Mouse (Mus musculus) MEL (cell line): ENCODE measurements at regions not wholly inside any gene's neighbourhood (a gene's known extent, or its start where the extent isn't known, plus 50 kb on each side); places are given as distances from the start of the nearest gene placed in this dataset.

Experiments used
- DNase-seq: peaks from one replicate; pipeline ENCODE4 v3.0.0; 2011; ENCODE audit warnings: low read depth, low spot score
- H3K27ac ChIP-seq: 2 replicates; pipeline ENCODE4 v1.5.1; 2012; ENCODE audit warnings: low read depth, mild to moderate bottlenecking, control low read depth, low read length, moderate library complexity; ENCODE audit not compliant: control insufficient read depth
- H3K27me3 ChIP-seq, 2 experiments: fragments of 150-350 bp in 1 of 2; sonication (generic) in 1 of 2; 2 replicates each; pipeline ENCODE4 v1.6.1; 2012; ENCODE audit warnings: low read length in 2 of 2, mild to moderate bottlenecking in 2 of 2, improper control_type of control experiment in 1 of 2, moderate library complexity in 1 of 2; ENCODE audit not compliant: insufficient read depth in 2 of 2, control insufficient read depth in 1 of 2
- H3K36me3 ChIP-seq, 2 experiments: 2 replicates each; pipeline ENCODE4 v1.6.1; 2012 to 2014; ENCODE audit warnings: low read length in 2 of 2, improper control_type of control experiment in 1 of 2, inconsistent platforms in 1 of 2, mild to moderate bottlenecking in 1 of 2; ENCODE audit not compliant: insufficient read depth in 2 of 2, control insufficient read depth in 1 of 2
- H3K4me1 ChIP-seq, 2 experiments: fragments of 150-350 bp in 1 of 2; sonication (generic) in 1 of 2; 2 replicates each; pipeline ENCODE4 v1.6.1; 2012; ENCODE audit warnings: low read length in 2 of 2, improper control_type of control experiment in 1 of 2, mild to moderate bottlenecking in 1 of 2; ENCODE audit not compliant: insufficient read depth in 2 of 2, control insufficient read depth in 1 of 2
- H3K4me3 ChIP-seq, 2 experiments: fragments of 150-350 bp in 1 of 2; sonication (generic) in 1 of 2; 2 replicates each; pipeline ENCODE4 v1.5.1; 2012; ENCODE audit warnings: low read depth in 2 of 2, low read length in 2 of 2, mild to moderate bottlenecking in 2 of 2, moderate library complexity in 2 of 2, control low read depth in 1 of 2, improper control_type of control experiment in 1 of 2; ENCODE audit not compliant: control insufficient read depth in 1 of 2, insufficient read depth in 1 of 2
- H3K79me2 ChIP-seq: 2 replicates; pipeline ENCODE4 v1.6.1; 2012; ENCODE audit warnings: mild to moderate bottlenecking, low read length, moderate library complexity; ENCODE audit not compliant: control insufficient read depth, poor library complexity, insufficient read depth
- H3K9ac ChIP-seq: 2 replicates; pipeline ENCODE4 v1.6.1; 2012; ENCODE audit warnings: low read depth, mild to moderate bottlenecking, control low read depth, low read length, moderate library complexity; ENCODE audit not compliant: control insufficient read depth, poor library complexity, severe bottlenecking
- H3K9me3 ChIP-seq: fragments of 150-350 bp; sonication (generic); replicated peaks from 2 replicates; pipeline ENCODE4 v1.6.1; 2012; ENCODE audit warnings: mild to moderate bottlenecking, low read length, improper control_type of control experiment, moderate library complexity; ENCODE audit not compliant: insufficient read depth
- BHLHE40 ChIP-seq: IDR thresholded peaks from 2 replicates; pipeline ENCODE4 v1.6.1; 2012; ENCODE audit warnings: low read depth, mild to moderate bottlenecking, inconsistent platforms, low read length, improper control_type of control experiment, borderline replicate concordance
- CHD1 ChIP-seq: IDR thresholded peaks from 2 replicates; pipeline ENCODE4 v1.6.1; 2012; ENCODE audit warnings: low read depth, mild to moderate bottlenecking, inconsistent platforms, low read length, improper control_type of control experiment
- CHD2 ChIP-seq: IDR thresholded peaks from 2 replicates; pipeline ENCODE4 v1.6.1; 2011; ENCODE audit warnings: low read length, improper control_type of control experiment
- EP300 ChIP-seq, 2 experiments: IDR thresholded peaks; 2 replicates each; pipeline ENCODE4 v1.6.1; 2011; ENCODE audit warnings: improper control_type of control experiment in 2 of 2, low read length in 2 of 2, low read depth in 1 of 2, mild to moderate bottlenecking in 1 of 2
- ETS1 ChIP-seq: IDR thresholded peaks from 2 replicates; pipeline ENCODE4 v1.6.1; 2012; ENCODE audit warnings: low read depth, mild to moderate bottlenecking, inconsistent platforms, low read length, improper control_type of control experiment, moderate library complexity
- GATA1 ChIP-seq: IDR thresholded peaks from 2 replicates; pipeline ENCODE4 v1.6.1; 2011; ENCODE audit warnings: low read depth, low read length, improper control_type of control experiment
- MAFK ChIP-seq: IDR thresholded peaks from 2 replicates; pipeline ENCODE4 v1.6.1; 2011; ENCODE audit warnings: low read depth, mild to moderate bottlenecking, low read length, improper control_type of control experiment, borderline replicate concordance
- MAX ChIP-seq: IDR thresholded peaks from 2 replicates; pipeline ENCODE4 v1.6.1; 2011; ENCODE audit warnings: low read length, improper control_type of control experiment
- MAZ ChIP-seq: IDR thresholded peaks from 2 replicates; pipeline ENCODE4 v1.6.1; 2012; ENCODE audit warnings: low read depth, mild to moderate bottlenecking, inconsistent platforms, low read length, improper control_type of control experiment
- MXI1 ChIP-seq: IDR thresholded peaks from 2 replicates; pipeline ENCODE4 v1.6.1; 2011; ENCODE audit warnings: mild to moderate bottlenecking, low read depth, low read length, improper control_type of control experiment
- MYB ChIP-seq: IDR thresholded peaks from 2 replicates; pipeline ENCODE4 v1.6.1; 2011; ENCODE audit warnings: mild to moderate bottlenecking, low read depth, low read length, improper control_type of control experiment
- NRF1 ChIP-seq: IDR thresholded peaks from 2 replicates; pipeline ENCODE4 v1.6.1; 2014; ENCODE audit warnings: low read depth, mild to moderate bottlenecking, inconsistent platforms, low read length, improper control_type of control experiment, moderate library complexity; ENCODE audit not compliant: poor library complexity, insufficient read depth, severe bottlenecking
- POLR2AphosphoS5 ChIP-seq: IDR thresholded peaks from 2 replicates; pipeline ENCODE4 v1.6.1; 2012; ENCODE audit warnings: low read depth, borderline replicate concordance, mild to moderate bottlenecking, inconsistent platforms, low read length, moderate library complexity, mixed read lengths
- RAD21 ChIP-seq: IDR thresholded peaks from 2 replicates; pipeline ENCODE4 v1.6.1; 2011; ENCODE audit warnings: mild to moderate bottlenecking, low read depth, low read length, improper control_type of control experiment
- RCOR1 ChIP-seq: IDR thresholded peaks from 2 replicates; pipeline ENCODE4 v1.6.1; 2012; ENCODE audit warnings: low read depth, mild to moderate bottlenecking, inconsistent platforms, low read length, improper control_type of control experiment
- TBP ChIP-seq: IDR thresholded peaks from 2 replicates; pipeline ENCODE4 v1.8.0; 2011; ENCODE audit warnings: low read depth, low read length, improper control_type of control experiment
- TCF12 ChIP-seq: IDR thresholded peaks from 2 replicates; pipeline ENCODE4 v1.6.1; 2014; ENCODE audit warnings: low read depth, mild to moderate bottlenecking, inconsistent platforms, low read length, improper control_type of control experiment, moderate library complexity
- USF1 ChIP-seq: IDR thresholded peaks from 2 replicates; pipeline ENCODE4 v1.6.1; 2014; ENCODE audit warnings: low read depth, mild to moderate bottlenecking, inconsistent platforms, low read length, improper control_type of control experiment, moderate library complexity
- ZKSCAN1 ChIP-seq: IDR thresholded peaks from 2 replicates; pipeline ENCODE4 v1.6.1; 2012; ENCODE audit warnings: low read depth, mild to moderate bottlenecking, inconsistent platforms, low read length, improper control_type of control experiment, moderate library complexity

DNA sequence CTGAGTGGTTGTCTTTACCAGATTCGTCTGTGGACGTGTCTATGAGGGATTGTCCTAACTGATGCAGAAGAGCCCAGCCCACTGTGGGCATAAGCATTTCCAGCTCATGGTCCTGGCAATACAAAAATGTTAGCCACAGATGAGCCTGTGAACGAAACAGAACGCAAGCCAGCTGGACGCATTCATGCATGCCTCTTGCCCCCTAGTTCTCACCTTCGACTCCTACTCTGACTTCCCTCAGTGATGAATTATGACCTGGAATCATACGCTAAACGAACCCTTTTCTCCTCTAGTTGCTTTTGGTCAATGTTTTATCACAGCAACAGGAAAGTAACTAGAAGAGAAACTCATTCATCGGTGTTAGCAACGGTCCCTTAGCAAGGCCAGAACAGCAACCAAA is 91.2 kb upstream of the 1700016C15Rik start:
- Histone ChIP-seq H3K36me3 (no peaks in the 10 kb centered on the region), H3K27ac (no peak overlapping the region), H3K4me1 (no peaks in the 10 kb centered on the region), H3K79me2 (no peaks in the 10 kb centered on the region), H3K27me3 (no peaks in the 10 kb centered on the region)
- TF ChIP-seq POLR2AphosphoS5 (no peak), MAX (no peak), MXI1 (no peak), CHD2 (no peak), ETS1 (no peak), RCOR1 (no peak), TCF12 (no peak), ZKSCAN1 (no peak)
- TF ChIP-seq, all 39 proteins: peak for 0
- Histone ChIP-seq H3K9me3 (no peaks in the 10 kb centered on the region), H3K4me3 (no peak overlapping the region), H3K9ac (no peak overlapping the region)
- DNase-seq, result no peak

DNA sequence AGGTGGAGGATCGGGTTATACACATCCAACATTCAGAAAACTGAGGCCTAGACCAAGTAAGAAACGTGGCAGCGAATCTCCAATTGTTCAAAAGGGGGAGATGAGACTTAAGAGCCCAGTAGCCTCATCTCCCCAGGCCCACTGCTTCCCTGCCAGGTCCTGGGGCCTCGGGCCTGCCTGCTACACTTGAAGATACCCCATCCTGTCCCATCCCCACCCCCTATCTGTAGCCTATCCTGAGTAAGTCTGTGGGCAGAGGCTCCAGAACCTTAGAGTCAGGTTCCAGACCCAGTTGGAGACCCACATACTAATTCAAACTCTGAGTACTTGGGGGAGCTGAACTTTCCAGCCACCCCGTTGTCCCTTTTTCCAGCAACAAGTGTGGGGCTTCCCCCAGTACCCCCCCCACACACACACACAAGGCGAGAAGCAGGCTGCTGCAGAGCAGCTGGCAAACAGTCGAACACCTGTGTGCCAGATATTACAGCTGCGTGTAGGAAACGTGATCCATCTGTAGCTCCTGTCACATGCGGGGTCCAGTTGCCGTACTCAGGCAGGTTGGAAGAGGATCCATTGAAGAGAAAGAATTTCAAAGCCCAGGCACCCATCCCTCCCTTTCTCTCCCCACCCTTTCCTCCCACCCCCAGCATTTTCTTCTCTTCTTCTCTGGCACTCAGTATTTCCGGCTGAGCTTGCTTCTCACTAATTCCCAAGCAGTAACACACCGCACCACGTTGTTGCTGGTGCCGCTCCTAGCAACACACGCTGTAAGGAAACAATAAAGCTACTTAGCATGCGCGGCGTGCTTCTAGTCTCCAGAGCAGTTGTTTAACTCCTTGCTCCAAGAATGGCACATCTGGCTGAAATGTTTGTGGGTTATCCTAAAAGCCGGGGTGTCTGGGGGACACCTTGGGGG is 89.4 kb upstream of the 1700016C15Rik start:
- TF ChIP-seq MAZ, result no peak
- TF ChIP-seq, all 39 proteins: peak for 0
- DNase-seq, result no peak

DNA sequence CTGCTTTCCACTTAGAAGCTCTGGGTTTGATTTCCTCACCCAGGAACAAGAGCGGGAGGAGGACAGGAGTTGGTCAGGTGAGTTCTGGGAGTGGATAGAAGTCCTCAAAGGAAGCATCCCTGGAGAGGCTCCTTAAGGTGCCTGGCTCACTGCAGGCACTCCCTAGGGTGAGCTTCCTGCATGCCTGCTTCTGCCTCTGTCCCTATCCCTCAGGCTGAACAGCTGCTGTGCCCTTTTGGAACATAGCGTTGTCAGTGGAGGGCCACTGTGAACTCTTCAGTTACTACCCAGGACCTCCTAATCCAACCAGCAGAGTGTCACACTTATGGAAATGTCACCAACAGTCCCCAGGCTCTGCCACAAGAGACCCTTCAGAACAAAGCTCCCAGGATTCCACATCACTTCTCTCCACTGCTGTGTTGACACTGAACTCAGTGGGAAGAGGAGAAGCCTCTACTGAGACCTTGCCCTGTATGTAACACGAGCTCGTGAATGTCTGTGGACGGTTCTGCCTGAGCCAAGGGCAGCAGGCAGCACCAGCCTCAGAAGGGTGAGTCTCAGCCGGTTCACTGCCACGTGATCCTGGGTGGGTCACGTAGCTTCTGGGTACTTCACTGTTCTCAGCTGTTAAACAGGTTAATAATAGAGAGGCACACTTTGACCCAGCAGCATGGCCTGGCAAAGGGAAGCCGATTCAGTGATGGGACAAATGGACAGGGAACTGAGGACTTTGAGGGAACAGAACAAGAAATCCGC is 86.7 kb upstream of the 1700016C15Rik start:
- Histone ChIP-seq H3K9ac (no peak overlapping the region), H3K27ac (no peak overlapping the region), H3K9me3 (no peaks in the 10 kb centered on the region), H3K4me3 (no peak overlapping the region), H3K79me2 (no peaks in the 10 kb centered on the region), H3K4me1 (no peaks in the 10 kb centered on the region), H3K36me3 (no peaks in the 10 kb centered on the region), H3K27me3 (no peaks in the 10 kb centered on the region)
- DNase-seq, result no peak
- TF ChIP-seq MYB, result no peak
- no peak for TF ChIP-seq NRF1
- TF ChIP-seq MXI1, result no peak
- no peak for TF ChIP-seq EP300 (IDR thresholded peaks at IDR 0.05; ENCODE audit: low read depth in 1 of 2, low read length in 2 of 2)
- no peak for TF ChIP-seq TCF12
- TF ChIP-seq POLR2AphosphoS5, result no peak
- TF ChIP-seq RAD21, result no peak
- TF ChIP-seq BHLHE40, result no peak
- no peak for TF ChIP-seq GATA1
- TF ChIP-seq MAFK, result no peak
- no peak for TF ChIP-seq CHD1
- TF ChIP-seq USF1, result no peak
- no peak for TF ChIP-seq TBP
- no peak for TF ChIP-seq CHD2

More for the DNA sequence above, 89.4 kb upstream of the 1700016C15Rik start:
- no peaks in the 10 kb centered on the region for H3K4me1 ChIP-seq
- H3K79me2 ChIP-seq, result no peaks in the 10 kb centered on the region
- H3K9ac ChIP-seq, result no peak overlapping the region
- H3K4me3 ChIP-seq, result no peak overlapping the region
- H3K36me3 ChIP-seq, result no peaks in the 10 kb centered on the region
- H3K9me3 ChIP-seq, result no peaks in the 10 kb centered on the region
- no peak overlapping the region for H3K27ac ChIP-seq
- no peaks in the 10 kb centered on the region for H3K27me3 ChIP-seq
